Mouse (Mus musculus): ENCODE measurements around the gene Fxyd2.

Fxyd2 gene

GRCm38 (mm10) chr9:45429392-45429791 is 29.9 kb downstream of the Fxyd2 start:
- no peak for DNase-seq (ENCODE audit: low spot score in 2 of 2)

GRCm38 (mm10) chr9:45429951-45430697 is 30.7 kb downstream of the Fxyd2 start:
- DNase-seq (ENCODE audit: low spot score in 2 of 2) = no peak

- no peak for DNase-seq (ENCODE audit: low spot score in 2 of 2)
Measured at GRCm38 (mm10) chr9:45430698-45430959, 31.2 kb downstream of the Fxyd2 start.

GRCm38 (mm10) chr9:45431150-45431549 is 31.7 kb downstream of the Fxyd2 start:
- DNase-seq (ENCODE audit: low spot score in 2 of 2) = no peak

GRCm38 (mm10) chr9:45432639-45433038 is 33.2 kb downstream of the Fxyd2 start:
- no peak for DNase-seq (ENCODE audit: low spot score in 2 of 2)

GRCm38 (mm10) chr9:45433119-45433518 is 33.6 kb downstream of the Fxyd2 start:
- DNase-seq (ENCODE audit: low spot score in 2 of 2) = no peak

- no peak for DNase-seq (ENCODE audit: low spot score in 2 of 2)
Measured at GRCm38 (mm10) chr9:45434171-45434570, 34.7 kb downstream of the Fxyd2 start.

- no peak for DNase-seq (ENCODE audit: low spot score in 2 of 2)
Measured at GRCm38 (mm10) chr9:45439025-45439424, 39.6 kb downstream of the Fxyd2 start.

GRCm38 (mm10) chr9:45440083-45440784 is 40.8 kb downstream of the Fxyd2 start:
- no peak for DNase-seq (ENCODE audit: low spot score in 2 of 2)

GRCm38 (mm10) chr9:45444251-45444798 is 44.9 kb downstream of the Fxyd2 start:
- DNase-seq (ENCODE audit: low spot score in 2 of 2) = no peak

GRCm38 (mm10) chr9:45449658-45450057 is 50.2 kb downstream of the Fxyd2 start:
- DNase-seq (ENCODE audit: low spot score in 2 of 2) = no peak

GRCm38 (mm10) chr9:45451346-45451745 is 51.9 kb downstream of the Fxyd2 start:
- no peak for DNase-seq (ENCODE audit: low spot score in 2 of 2)

GRCm38 (mm10) chr9:45454032-45454431 is 54.6 kb downstream of the Fxyd2 start:
- DNase-seq (ENCODE audit: low spot score in 2 of 2) = no peak

GRCm38 (mm10) chr9:45454889-45455610 is 55.6 kb downstream of the Fxyd2 start:
- no peak for DNase-seq (ENCODE audit: low spot score in 2 of 2)

GRCm38 (mm10) chr9:45457200-45457599 is 57.7 kb downstream of the Fxyd2 start:
- DNase-seq (ENCODE audit: low spot score in 2 of 2) = no peak

GRCm38 (mm10) chr9:45458363-45458762 is 58.9 kb downstream of the Fxyd2 start:
- DNase-seq (ENCODE audit: low spot score in 2 of 2) = no peak
